Mouse (Mus musculus) heart, adult 2 months (tissue): ENCODE measurements around the gene Tox4.
A peak's percentile ranks its signal among the peaks of the same experiment; 100 is the strongest.

Source experiments
- CTCF ChIP-seq: fragments of 200-600 bp; IDR thresholded peaks from 2 replicates; pipeline ENCODE4 v1.8.1; 2022; ENCODE audit warnings: antibody characterized with exemption, mild to moderate bottlenecking, moderate library complexity
- EP300 ChIP-seq: fragments of 200-500 bp; IDR thresholded peaks from 2 replicates; pipeline ENCODE4 v1.6.1; 2011; ENCODE audit warnings: low read depth, low read length, control low read depth; ENCODE audit not compliant: insufficient read depth
- POLR2A ChIP-seq: fragments of 200-500 bp; IDR thresholded peaks from 2 replicates; pipeline ENCODE4 v1.6.1; 2011; ENCODE audit warnings: mild to moderate bottlenecking, low read depth, low read length, control low read depth; ENCODE audit not compliant: insufficient read depth

DNA sequence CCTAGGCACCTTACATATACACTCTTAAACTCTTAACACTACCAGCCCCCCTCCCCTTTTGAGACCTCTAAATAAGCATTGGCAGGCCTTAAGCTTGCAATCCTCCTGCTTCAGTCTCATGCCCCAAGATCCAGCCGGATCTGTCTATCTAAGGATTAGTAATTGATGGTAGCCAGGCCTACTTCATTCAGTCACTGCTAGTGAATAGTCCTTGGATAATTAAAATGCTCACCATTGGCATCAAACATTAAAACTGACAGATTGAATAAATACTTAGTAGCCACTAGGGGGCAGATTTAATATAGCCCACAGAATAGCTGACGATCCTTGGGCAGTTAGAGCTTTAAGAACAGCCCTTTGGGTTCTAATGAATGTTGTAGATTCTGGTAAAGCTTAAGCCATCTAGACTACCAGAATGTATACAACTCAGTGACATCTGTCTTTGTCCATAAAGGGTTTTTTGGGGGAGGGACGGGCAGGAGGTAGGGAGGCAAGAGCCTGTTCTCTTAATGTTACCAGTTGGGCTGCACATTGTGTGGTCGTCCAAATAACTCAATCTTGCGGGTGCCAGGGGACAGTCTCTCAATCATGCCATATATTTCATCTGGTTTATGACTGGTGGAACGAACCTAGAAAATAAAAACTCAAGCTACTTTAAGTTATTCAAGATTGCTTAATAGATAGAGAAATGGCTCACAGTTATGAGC is 16.8 kb downstream of the Tox4 start:
- peak; percentile 82 for TF ChIP-seq CTCF
- TF ChIP-seq POLR2A: no peak
- TF ChIP-seq EP300: no peak
